Mouse (Mus musculus) forebrain, embryonic 11.5 days (tissue): ENCODE results near the gene Nubp2. TPM values are rescaled to one million over a fixed set of nuclear protein-coding genes. Genes with fewer than 3 reads are reported as not detected.

Source experiments
- ATAC-seq: fragments of 200-750 bp; cut with Nextera tagmentation; replicated peaks from 2 replicates; pipeline ENCODE4 v1.8.0; 2017; ENCODE audit warnings: moderate TSS enrichment; ENCODE audit not compliant: low FRiP score
- DNase-seq: peaks from one replicate; pipeline ENCODE4 v3.0.0-alpha.2; 2017; ENCODE audit warnings: low spot score
- H3K27ac ChIP-seq: fragments of 300-500 bp; sonication (generic); 2 replicates; pipeline ENCODE4 v1.5.1; 2014; ENCODE audit warnings: low read depth, low read length
- H3K27me3 ChIP-seq: fragments of 300-500 bp; sonication (generic); 2 replicates; pipeline ENCODE4 v1.6.1; 2014; ENCODE audit warnings: mild to moderate bottlenecking, low read length, mixed read lengths; ENCODE audit not compliant: control insufficient read depth, insufficient read depth
- H3K36me3 ChIP-seq: fragments of 300-500 bp; sonication (generic); 2 replicates; pipeline ENCODE4 v1.6.1; 2014; ENCODE audit warnings: mild to moderate bottlenecking, low read length, moderate library complexity, mixed read lengths; ENCODE audit not compliant: control insufficient read depth, insufficient read depth
- H3K4me1 ChIP-seq: fragments of 300-500 bp; sonication (generic); replicated peaks from 2 replicates; pipeline ENCODE4 v1.6.1; 2014; ENCODE audit warnings: low read length, mixed read lengths; ENCODE audit not compliant: control insufficient read depth, insufficient read depth
- H3K4me2 ChIP-seq: fragments of 300-500 bp; sonication (generic); 2 replicates; pipeline ENCODE4 v1.6.1; 2014; ENCODE audit warnings: low read depth, mild to moderate bottlenecking, low read length, moderate library complexity, mixed read lengths; ENCODE audit not compliant: severe bottlenecking
- H3K4me3 ChIP-seq: fragments of 300-500 bp; sonication (generic); 2 replicates; pipeline ENCODE4 v1.5.1; 2014; ENCODE audit warnings: low read depth, low read length
- H3K9ac ChIP-seq: fragments of 300-500 bp; sonication (generic); 2 replicates; pipeline ENCODE4 v1.6.1; 2014; ENCODE audit warnings: low read length
- H3K9me3 ChIP-seq: fragments of 300-500 bp; sonication (generic); 2 replicates; pipeline ENCODE4 v1.6.1; 2016; ENCODE audit warnings: low read length, mixed read lengths; ENCODE audit not compliant: control insufficient read depth
- WGBS: fragments of 180-500 bp; shearing (Covaris S2); extraction: QIAGEN DNeasy Blood & Tissue Kit; methylation state at CpG from one replicate; pipeline ENCODE4 v1.1.7; 2014; 5-methylcytosine and 5-hydroxymethylcytosine counted together
- polyA plus RNA-seq: library from polyadenylated mRNA; unstranded; fragments of >200 nt; fragmentation: Nextera tagmentation; extraction: Ambion mirVana; gene quantifications from 2 replicates; pipeline ENCODE4 v1.2.1, GENCODE M21; 2014

Nubp2 gene
- polyA plus RNA-seq, 1 experiment from 2014 or later = 71.9 TPM

- peak overlapping the region; percentile 79; the same call in 1 of the 2 replicates for H3K27ac ChIP-seq
- ATAC-seq (peak; percentile 66; the same call in 1 of the 2 replicates), DNase-seq (no peak)
- 0% methylated on average over 21 of the region's 21 CpGs for WGBS
- H3K4me3 ChIP-seq = peak overlapping the region; percentile 76
- H3K9ac ChIP-seq = peak overlapping the region; percentile 70
- H3K4me2 ChIP-seq = peak overlapping the region; percentile 84
- no peaks in the 10 kb centered on the region for H3K9me3 ChIP-seq
- H3K27me3 ChIP-seq = peaks cover 9% of the 10 kb centered on the region
- H3K36me3 ChIP-seq = no peaks in the 10 kb centered on the region
- peaks cover 10% of the 10 kb centered on the region for H3K4me1 ChIP-seq
Observed at GRCm38 (mm10) chr17:24849733-24850064, 36.5 kb downstream of the Nubp2 start.

GRCm38 (mm10) chr17:24848600-24849031 is 37.5 kb downstream of the Nubp2 start:
- DNase-seq = no peak
- Histone ChIP-seq H3K9me3 (no peaks in the 10 kb centered on the region), H3K36me3 (no peaks in the 10 kb centered on the region), H3K4me2 (0 out of 2 replicates have a peak overlapping the region, but pooled peaks have one; percentile 26), H3K4me3 (no peak overlapping the region), H3K9ac (no peak overlapping the region), H3K27me3 (peaks cover 9% of the 10 kb centered on the region), H3K27ac (0 out of 2 replicates have a peak overlapping the region, but pooled peaks have one; percentile 38), H3K4me1 (peaks cover 10% of the 10 kb centered on the region)
- no peak for ATAC-seq

DNA sequence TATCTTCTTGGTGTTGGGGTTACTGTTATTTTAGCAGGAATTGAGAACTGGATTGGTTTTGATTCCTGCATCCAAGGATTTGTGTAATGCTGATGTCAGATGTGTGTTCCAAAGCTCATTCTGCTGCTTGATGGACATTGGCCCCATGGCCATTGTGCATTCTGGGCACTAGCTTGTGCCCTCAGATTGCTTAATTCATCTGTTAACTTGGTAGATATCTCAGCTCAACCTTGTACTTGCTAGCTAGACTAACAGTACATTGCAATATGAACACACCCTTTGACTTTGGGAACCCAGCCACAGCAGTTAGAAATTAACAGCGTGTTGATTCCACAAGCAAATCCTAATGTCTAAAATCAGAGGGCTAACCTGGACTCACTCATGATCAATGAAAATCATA is 38.8 kb downstream of the Nubp2 start:
- Histone ChIP-seq H3K9ac (no peak overlapping the region), H3K4me3 (no peak overlapping the region), H3K4me1 (peaks cover 10% of the 10 kb centered on the region), H3K4me2 (no peak overlapping the region), H3K27ac (no peak overlapping the region), H3K36me3 (no peaks in the 10 kb centered on the region), H3K9me3 (no peaks in the 10 kb centered on the region), H3K27me3 (peaks cover 9% of the 10 kb centered on the region)
- no peak for ATAC-seq
- no peak for DNase-seq
- 90% methylated on average over 1 of the region's 1 CpGs for WGBS

DNA sequence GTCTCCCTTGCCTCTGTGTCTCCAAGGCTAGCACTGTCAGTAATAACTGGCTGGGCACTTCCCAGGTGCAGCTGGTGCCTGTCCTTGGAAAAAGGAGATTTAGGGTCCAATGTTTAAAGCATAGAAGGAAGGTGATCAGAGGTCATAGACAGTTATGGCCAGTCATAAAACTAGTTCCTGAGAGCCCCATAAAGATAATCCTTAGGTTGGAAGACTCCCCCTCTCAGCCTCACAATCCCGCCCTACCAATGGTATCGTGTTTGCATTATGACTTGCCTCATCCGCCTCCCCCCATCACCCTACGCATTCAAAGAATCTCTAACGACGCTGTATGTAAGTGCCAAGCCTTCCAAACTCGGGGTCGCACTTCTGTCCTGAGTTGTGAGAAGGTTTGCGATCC is 41.6 kb downstream of the Nubp2 start:
- Histone ChIP-seq H3K9ac (no peak overlapping the region), H3K4me3 (no peak overlapping the region), H3K9me3 (no peaks in the 10 kb centered on the region), H3K4me2 (no peak overlapping the region), H3K27me3 (no peaks in the 10 kb centered on the region), H3K4me1 (peaks cover 5% of the 10 kb centered on the region; the same call in 1 of the 2 replicates), H3K27ac (no peak overlapping the region), H3K36me3 (no peaks in the 10 kb centered on the region)
- WGBS = 61% methylated on average over 9 of the region's 9 CpGs
- DNase-seq (no peak), ATAC-seq (no peak)

DNA sequence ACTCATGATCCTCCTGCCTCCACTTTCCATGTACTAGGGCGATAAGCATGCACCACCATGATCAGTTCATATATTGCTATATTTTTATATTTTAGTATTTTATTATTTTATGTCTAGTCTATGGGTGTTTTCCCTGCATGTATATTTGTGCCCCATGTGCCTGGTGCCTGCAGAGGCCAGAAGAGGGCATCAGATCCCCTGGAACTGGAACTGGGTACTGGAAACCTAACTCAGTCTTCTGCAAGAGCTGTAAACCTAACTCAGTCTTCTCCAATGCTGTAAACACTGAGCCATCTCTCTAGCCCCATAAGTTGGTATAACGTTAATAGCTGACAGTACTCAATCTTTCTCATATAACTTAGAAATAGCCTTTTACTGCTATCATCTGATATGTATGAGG is 43.5 kb downstream of the Nubp2 start:
- H3K4me2 ChIP-seq = no peak overlapping the region
- no peaks in the 10 kb centered on the region for H3K36me3 ChIP-seq
- WGBS = 59% methylated on average over 2 of the region's 2 CpGs
- no peaks in the 10 kb centered on the region for H3K27me3 ChIP-seq
- ATAC-seq (no peak), DNase-seq (no peak)
- no peak overlapping the region for H3K9ac ChIP-seq
- H3K27ac ChIP-seq = no peak overlapping the region
- no peaks in the 10 kb centered on the region for H3K4me1 ChIP-seq
- H3K4me3 ChIP-seq = no peak overlapping the region
- H3K9me3 ChIP-seq = no peaks in the 10 kb centered on the region

DNA sequence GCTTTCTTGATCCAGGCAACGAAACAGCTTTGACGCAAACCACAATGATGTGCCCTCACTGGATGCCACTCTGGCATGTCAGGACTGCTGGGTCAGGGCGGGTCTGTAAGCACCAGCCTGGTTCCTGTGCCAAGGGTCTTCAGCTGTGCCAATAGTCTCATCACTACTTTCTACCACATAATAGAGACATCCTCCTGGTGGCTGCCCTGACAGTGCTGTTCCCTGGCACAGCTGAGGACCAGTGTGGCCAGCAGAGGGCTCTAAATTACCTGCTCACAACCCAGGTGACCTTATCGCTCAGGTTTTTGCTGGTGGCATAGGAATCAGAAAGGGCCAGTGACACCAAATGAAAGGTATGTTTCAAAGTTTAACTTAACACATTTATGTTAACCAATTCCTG is 45.0 kb downstream of the Nubp2 start:
- H3K9me3 ChIP-seq = no peaks in the 10 kb centered on the region
- no peak overlapping the region for H3K4me3 ChIP-seq
- H3K27me3 ChIP-seq = no peaks in the 10 kb centered on the region
- H3K27ac ChIP-seq = no peak overlapping the region
- DNase-seq = no peak
- no peaks in the 10 kb centered on the region for H3K36me3 ChIP-seq
- 48% methylated on average over 4 of the region's 4 CpGs for WGBS
- H3K4me1 ChIP-seq = no peaks in the 10 kb centered on the region
- ATAC-seq = no peak
- no peak overlapping the region for H3K4me2 ChIP-seq
- no peak overlapping the region for H3K9ac ChIP-seq

DNA sequence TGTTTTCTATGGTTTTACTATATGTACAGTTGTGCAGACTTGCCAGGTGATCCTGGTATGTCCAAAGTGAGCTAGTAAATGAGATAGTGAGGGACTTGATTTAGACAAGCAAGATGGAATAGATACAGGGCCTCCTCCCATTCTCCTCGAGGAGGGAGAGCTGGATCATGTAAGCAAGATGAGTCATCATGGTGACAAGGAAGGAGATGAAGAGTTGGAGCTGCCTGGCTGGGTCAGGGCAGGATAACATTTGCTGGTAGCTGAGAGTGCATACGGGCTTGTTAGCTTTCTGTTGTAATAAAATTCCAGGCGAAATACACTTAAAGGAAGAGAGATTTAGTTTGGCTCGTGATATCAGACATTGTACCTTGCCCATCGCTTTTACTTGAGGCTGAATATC is 45.8 kb downstream of the Nubp2 start:
- ATAC-seq (no peak), DNase-seq (no peak)
- no peaks in the 10 kb centered on the region for H3K4me1 ChIP-seq
- WGBS = 64% methylated on average over 5 of the region's 5 CpGs
- no peak overlapping the region for H3K4me2 ChIP-seq
- no peak overlapping the region for H3K27ac ChIP-seq
- H3K9me3 ChIP-seq = no peaks in the 10 kb centered on the region
- no peak overlapping the region for H3K9ac ChIP-seq
- H3K27me3 ChIP-seq = no peaks in the 10 kb centered on the region
- no peak overlapping the region for H3K4me3 ChIP-seq
- H3K36me3 ChIP-seq = no peaks in the 10 kb centered on the region

DNA sequence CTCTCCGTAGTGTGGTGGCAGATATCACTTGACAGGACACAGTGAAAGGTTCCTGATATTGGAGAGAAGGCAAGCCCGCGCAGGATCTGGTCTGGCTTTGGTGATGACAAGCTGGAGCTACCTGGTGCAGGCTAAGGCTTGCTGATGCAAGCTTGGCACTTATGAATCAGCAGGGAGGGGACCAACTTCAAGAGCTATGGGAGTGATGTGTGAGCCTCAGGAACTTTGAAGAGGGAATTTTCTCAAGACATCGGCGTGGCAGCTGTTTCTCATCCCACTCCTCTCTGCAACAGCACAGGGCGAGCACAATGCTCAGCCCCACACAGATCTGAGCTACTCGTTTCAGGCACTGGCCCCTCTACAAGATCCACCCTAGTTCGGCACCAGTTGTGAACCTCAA is 46.3 kb downstream of the Nubp2 start, which contains the start of gene Hagh:
TSS of gene Hagh (plus strand) at position 302 of the 400 bp plus-strand sequence.
- ATAC-seq = no peak
- no peak within 1 kb of the TSS for H3K9ac ChIP-seq
- no peak within 1 kb of the TSS for H3K4me3 ChIP-seq
- H3K9me3 ChIP-seq = no peaks in the 10 kb centered on the region
- H3K4me1 ChIP-seq = no peaks in the 10 kb centered on the region
- no peak for DNase-seq
- no peaks in the 10 kb centered on the region for H3K36me3 ChIP-seq
- no peak within 1 kb of the TSS for H3K4me2 ChIP-seq
- H3K27me3 ChIP-seq = no peaks in the 10 kb centered on the region
- no peak within 1 kb of the TSS for H3K27ac ChIP-seq
- 74% methylated on average over 8 of the region's 8 CpGs for WGBS
